ENCODE assay signal across 9 mouse cellular contexts in genomic region chrX:150510631-150511030, GRCm38 (mm10). TPM values are rescaled to one million over a fixed set of nuclear protein-coding genes. Genes with fewer than 3 reads are reported as not detected.
DNase-seq lines count a peak whose midpoint lies in the region; ATAC-seq lines count a peak whose summit lies in the region.
"Had no signal": no experiment of that assay in that cellular context is flagged by ENCODE, and none has a peak within 500 bp of the region (broad histone marks: within the 10 kb centered on the region; RNA-seq: fewer than 3 reads in every experiment).

No protein-coding gene starts in this region.

- H3K4me3 ChIP-seq in liver, embryonic 16.5 days (ENCODE audit: low read depth, low read length), result no peak overlapping the region
- H3K4me3 ChIP-seq in hindbrain, embryonic 10.5 days, result no peak overlapping the region
- H3K4me3 ChIP-seq: midbrain, embryonic 12.5 days had no signal

- no peak overlapping the region for H3K4me2 ChIP-seq in liver, embryonic 16.5 days (ENCODE audit: low read depth, low read length)
- H3K4me2 ChIP-seq: midbrain, embryonic 12.5 days had no signal

- H3K27me3 ChIP-seq in liver, embryonic 16.5 days (ENCODE audit: control insufficient read depth, insufficient read depth, low read depth, low read length), result no peaks in the 10 kb centered on the region
- no peaks in the 10 kb centered on the region for H3K27me3 ChIP-seq in hindbrain, embryonic 10.5 days (ENCODE audit: insufficient read depth, poor library complexity, severe bottlenecking)
- H3K27me3 ChIP-seq: midbrain, embryonic 12.5 days had no signal

- peaks cover 13% of the 10 kb centered on the region for H3K4me1 ChIP-seq in liver, embryonic 16.5 days (ENCODE audit: control insufficient read depth, low read depth, low read length)
- no peaks in the 10 kb centered on the region for H3K4me1 ChIP-seq in hindbrain, embryonic 10.5 days (replicated peaks)
- H3K4me1 ChIP-seq: midbrain, embryonic 12.5 days had no signal

- H3K9me3 ChIP-seq in liver, embryonic 16.5 days (replicated peaks; ENCODE audit: control insufficient read depth, low read length), result no peaks in the 10 kb centered on the region
- H3K9me3 ChIP-seq in hindbrain, embryonic 10.5 days, result no peaks in the 10 kb centered on the region
- H3K9me3 ChIP-seq: midbrain, embryonic 12.5 days had no signal

- 26% methylated on average over 4 of the region's 4 CpGs for WGBS in liver, embryonic 16.5 days (ENCODE audit: insufficient replicate concordance)
- WGBS in hindbrain, embryonic 10.5 days, result 59% methylated on average over 4 of the region's 4 CpGs

- H3K9ac ChIP-seq in liver, embryonic 16.5 days (ENCODE audit: low read depth, low read length), result no peak overlapping the region
- H3K9ac ChIP-seq: midbrain, embryonic 12.5 days had no signal

- no peak overlapping the region for H3K27ac ChIP-seq in liver, embryonic 16.5 days (ENCODE audit: low read length)
- no peak overlapping the region for H3K27ac ChIP-seq in hindbrain, embryonic 10.5 days
- H3K27ac ChIP-seq: midbrain, embryonic 12.5 days had no signal

- DNase-seq in gastrocnemius, adult 18-20 months (ENCODE audit: low spot score), result peak; percentile 50
- DNase-seq in gastrocnemius, postnatal 14 days, result no peak
- DNase-seq in ovary, postnatal 14 days (ENCODE audit: low spot score), result peak; percentile 30
- DNase-seq in ovary, postnatal 36 days (ENCODE audit: low spot score), result no peak
- DNase-seq in cerebellum, adult 9-11 months, result peak; percentile 7
- no peak for DNase-seq in testis, postnatal 14 days (ENCODE audit: low spot score)
- no peak for DNase-seq in hindbrain, embryonic 10.5 days (ENCODE audit: low spot score)

- peak; percentile 53; the same call in 1 of the 2 replicates for ATAC-seq in liver, embryonic 16.5 days (ENCODE audit: low read depth)

- intact Hi-C loops in gastrocnemius, postnatal 14 days (cut with DNase I; ENCODE audit: low total_unique reads), result no loop called here

- H3K36me3 ChIP-seq in liver, embryonic 16.5 days (ENCODE audit: control insufficient read depth, insufficient read depth), result no peaks in the 10 kb centered on the region
- peaks cover 6% of the 10 kb centered on the region; the same call in 1 of the 2 replicates for H3K36me3 ChIP-seq in hindbrain, embryonic 10.5 days
- H3K36me3 ChIP-seq: midbrain, embryonic 12.5 days had no signal

RNA-seq across cellular contexts. Expression of gene Alas2, which starts 36.5 kb away (rescaled TPM):
- 1 to 10 TPM; 3.3 to 3.5 TPM for total RNA-seq in gastrocnemius, adult 18-20 months (2021)
- total RNA-seq in gastrocnemius, postnatal 14 days (2021), result 10 to 100 TPM; 17.0 to 17.6 TPM
- polyA plus RNA-seq in liver, embryonic 16.5 days (2015; fragmentation: Nextera tagmentation; extraction: Ambion mirVana), result 1,397 and 1,519 TPM in 2 replicates
- 52.9 and 66.4 TPM in 2 replicates for polyA plus RNA-seq in hindbrain, embryonic 10.5 days (2016; fragmentation: Nextera tagmentation; extraction: Ambion mirVana)

RNA-seq across cellular contexts. Expression of gene Tmem29, which starts 51.7 kb away (rescaled TPM):
- 1 to 10 TPM; 5.6 TPM for total RNA-seq in gastrocnemius, adult 18-20 months (2021)
- 1 to 10 TPM; 5.2 to 7.3 TPM for total RNA-seq in gastrocnemius, postnatal 14 days (2021)
- polyA plus RNA-seq in liver, embryonic 16.5 days (2015; fragmentation: Nextera tagmentation; extraction: Ambion mirVana), result 10.8 and 11.3 TPM in 2 replicates
- 39.1 and 45.3 TPM in 2 replicates for polyA plus RNA-seq in hindbrain, embryonic 10.5 days (2016; fragmentation: Nextera tagmentation; extraction: Ambion mirVana)

Comparison
In these comparisons a context has a peak if more than half of its experiments do, and no peak if none do; other contexts are left out.
1. DNase-seq: peak in gastrocnemius, adult 18-20 months (single experiment), ovary, postnatal 14 days (single experiment) and cerebellum, adult 9-11 months (single experiment); none in gastrocnemius, postnatal 14 days (single experiment), ovary, postnatal 36 days (single experiment), testis, postnatal 14 days (single experiment) and hindbrain, embryonic 10.5 days (single experiment).